Mouse (Mus musculus): Measurements from ENCODE around the gene Gcn1l1. TPM values are rescaled to one million over a fixed set of nuclear protein-coding genes. Genes with fewer than 3 reads are reported as not detected.

Gene Gcn1l1
- polyA plus RNA-seq, 1 experiment from 2014 or later = 41.7 TPM

DNA sequence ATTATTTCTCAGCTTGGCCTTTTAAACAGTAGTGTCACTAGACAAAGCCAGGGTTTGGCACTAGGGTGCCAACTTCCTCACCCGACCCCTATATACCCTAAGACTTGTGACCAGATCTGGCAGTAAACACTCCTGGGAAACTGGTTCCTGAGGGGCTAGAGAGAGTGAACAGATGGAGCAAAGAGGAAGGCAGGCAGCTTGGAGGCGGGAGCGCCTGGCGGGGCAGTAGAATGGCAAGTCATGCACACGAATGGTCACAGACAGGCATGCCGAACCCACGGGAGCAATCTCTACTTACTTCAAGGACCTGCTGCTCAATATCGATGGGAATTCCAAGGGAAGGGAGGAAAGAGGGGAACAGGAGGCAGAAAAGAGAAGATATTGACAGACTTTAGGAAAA is 106.8 kb downstream of the Gcn1l1 start:
- 65% methylated on average over 8 of the region's 8 CpGs for WGBS
- Histone ChIP-seq H3K4me2 (no peak overlapping the region), H3K9ac (no peak overlapping the region), H3K27ac (no peak overlapping the region), H3K27me3 (no peaks in the 10 kb centered on the region), H3K4me1 (0 out of 2 replicates have a peak, but pooled peaks cover 6% of the 10 kb centered on the region), H3K4me3 (no peak overlapping the region), H3K36me3 (ENCODE audit: poor library complexity, severe bottlenecking) (no peaks in the 10 kb centered on the region), H3K9me3 (replicated peaks) (no peaks in the 10 kb centered on the region)
- ATAC-seq = no peak

Small RNA genes lying within 50 kb of the gene (microRNA-seq; reads per million reads assigned to microRNA genes)
- gene Mir7029 = 0.80 reads per million
- gene Mir7030 = not detected

Other genes starting within 250 kb of the Gcn1l1 start
- gene Srsf9, start 238.1 kb upstream of the Gcn1l1 start, polyA plus RNA-seq (2015; fragmentation: Nextera tagmentation; extraction: Ambion mirVana) = 255 and 263 TPM in 2 replicates
- 31.8 and 34.1 TPM in 2 replicates for gene Gatc, start 224.1 kb upstream of the Gcn1l1 start, polyA plus RNA-seq (2015; fragmentation: Nextera tagmentation; extraction: Ambion mirVana)
- 58.6 and 64.3 TPM in 2 replicates for gene Triap1, start 224.0 kb upstream of the Gcn1l1 start, polyA plus RNA-seq (2015; fragmentation: Nextera tagmentation; extraction: Ambion mirVana)
- gene Cox6a1, start 216.3 kb upstream of the Gcn1l1 start, polyA plus RNA-seq (2015; fragmentation: Nextera tagmentation; extraction: Ambion mirVana) = 965 and 999 TPM in 2 replicates
- gene Msi1, start 135.7 kb upstream of the Gcn1l1 start, polyA plus RNA-seq (2015; fragmentation: Nextera tagmentation; extraction: Ambion mirVana) = 99.0 and 107 TPM in 2 replicates
- gene Pla2g1b, start 99.0 kb upstream of the Gcn1l1 start, polyA plus RNA-seq (2015; fragmentation: Nextera tagmentation; extraction: Ambion mirVana) = not detected in 2 replicates
- gene Sirt4, start 80.5 kb upstream of the Gcn1l1 start, polyA plus RNA-seq (2015; fragmentation: Nextera tagmentation; extraction: Ambion mirVana) = 24.7 TPM in 2 replicates
- gene Pxn, start 58.6 kb upstream of the Gcn1l1 start, polyA plus RNA-seq (2015; fragmentation: Nextera tagmentation; extraction: Ambion mirVana) = 16.8 and 17.7 TPM in 2 replicates
- 1,081 and 1,088 TPM in 2 replicates for gene Rplp0, start 5.8 kb upstream of the Gcn1l1 start, polyA plus RNA-seq (2015; fragmentation: Nextera tagmentation; extraction: Ambion mirVana)
- gene Rab35, start 66.7 kb downstream of the Gcn1l1 start, polyA plus RNA-seq (2015; fragmentation: Nextera tagmentation; extraction: Ambion mirVana) = 10.6 and 12.1 TPM in 2 replicates
- gene Bicdl1, start 166.4 kb downstream of the Gcn1l1 start, polyA plus RNA-seq (2015; fragmentation: Nextera tagmentation; extraction: Ambion mirVana) = 15.6 and 18.8 TPM in 2 replicates

Data from forebrain, embryonic 13.5 days (tissue).